Mouse (Mus musculus) CH12F3 (cell line): ENCODE results near the gene Chp2.

Experiments used
- in situ Hi-C: fragments of 300-500 bp; cut with MboI; formaldehyde crosslinking; loops from 2 replicates; pipeline ENCODE4 v1.14.3; 2020; ENCODE audit warnings: low sequenced_read_pairs

Gene Chp2

DNA sequence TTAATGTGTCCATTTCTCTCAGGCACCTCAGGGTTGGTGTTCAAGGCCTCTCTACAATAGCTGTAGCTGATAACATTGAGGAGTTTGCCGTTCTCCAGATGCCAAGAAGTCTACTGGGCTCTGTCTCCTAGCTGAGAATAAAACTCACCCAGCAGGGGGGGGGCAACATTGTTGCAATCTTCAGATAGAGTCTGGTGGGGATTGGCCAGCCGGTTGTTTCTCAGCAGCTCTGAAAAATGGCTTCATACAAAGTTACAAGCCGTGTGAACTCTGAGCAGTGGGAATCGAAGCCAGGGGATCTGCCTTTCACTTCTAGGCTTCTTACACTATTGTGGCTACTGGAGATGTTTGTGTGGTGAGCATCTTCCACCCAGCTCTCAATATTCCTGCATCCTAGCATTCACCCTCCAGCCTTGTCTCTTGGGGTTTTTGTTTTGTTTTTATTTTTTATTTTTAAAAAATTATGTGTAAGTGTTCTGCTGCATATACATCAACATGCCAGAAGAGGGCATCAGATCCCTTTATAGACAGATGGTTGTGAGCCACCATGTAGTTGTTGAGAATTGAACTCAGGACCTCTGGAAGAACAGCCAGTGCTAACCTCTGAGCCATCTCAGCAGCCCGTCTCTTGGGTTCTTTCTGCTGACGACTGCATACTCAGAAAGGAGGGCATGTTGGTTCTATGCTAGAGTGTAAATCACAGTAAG, 21.3 kb downstream of the Chp2 start:
- in situ Hi-C loops: loop anchor here (5.0 kb wide), 1 partner anchor 222 kb away; no protein-coding TSS in a partner anchor

DNA sequence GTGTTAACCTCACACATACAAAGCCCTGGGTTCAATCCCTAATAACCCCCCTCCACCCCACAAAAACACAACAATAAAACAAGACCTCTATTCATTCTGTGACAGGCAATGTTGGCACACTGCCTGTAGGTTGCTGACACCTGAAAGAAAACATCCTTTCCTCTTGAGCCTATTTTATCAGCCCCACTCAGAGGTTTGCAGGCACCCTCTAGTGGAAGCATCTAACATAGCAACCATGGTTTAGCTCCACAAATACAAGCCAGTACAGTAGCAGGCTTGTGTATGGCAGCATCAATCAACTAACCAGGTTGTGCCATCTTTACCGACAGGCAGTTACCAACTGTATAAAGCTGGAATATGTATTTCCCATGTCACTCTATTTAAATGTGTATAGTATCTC, 23.0 kb downstream of the Chp2 start:
- in situ Hi-C loops: loop anchor here (5.0 kb wide), 1 partner anchor 220 kb away; no protein-coding TSS in a partner anchor

DNA sequence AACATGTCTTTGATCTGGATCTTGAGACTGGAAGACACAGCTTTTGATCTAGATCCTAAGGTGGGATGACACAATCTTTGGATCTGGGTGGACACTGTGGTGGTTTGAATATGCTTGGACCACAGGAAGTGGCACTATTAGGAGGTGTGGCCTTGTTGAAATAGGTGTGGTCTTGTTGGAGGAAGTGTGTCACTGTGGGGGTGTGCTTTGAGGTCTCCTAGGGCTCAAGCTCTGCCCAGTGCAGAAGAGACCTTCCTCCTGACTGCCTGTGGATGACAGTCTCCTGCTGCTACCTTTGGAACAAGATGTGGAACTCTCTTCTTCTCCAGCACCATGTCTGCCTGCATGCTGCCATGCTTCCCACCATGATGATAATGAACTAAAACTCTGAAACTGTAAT, 23.4 kb downstream of the Chp2 start:
- in situ Hi-C loops: loop anchor here (5.0 kb wide), 1 partner anchor 220 kb away; no protein-coding TSS in a partner anchor

DNA sequence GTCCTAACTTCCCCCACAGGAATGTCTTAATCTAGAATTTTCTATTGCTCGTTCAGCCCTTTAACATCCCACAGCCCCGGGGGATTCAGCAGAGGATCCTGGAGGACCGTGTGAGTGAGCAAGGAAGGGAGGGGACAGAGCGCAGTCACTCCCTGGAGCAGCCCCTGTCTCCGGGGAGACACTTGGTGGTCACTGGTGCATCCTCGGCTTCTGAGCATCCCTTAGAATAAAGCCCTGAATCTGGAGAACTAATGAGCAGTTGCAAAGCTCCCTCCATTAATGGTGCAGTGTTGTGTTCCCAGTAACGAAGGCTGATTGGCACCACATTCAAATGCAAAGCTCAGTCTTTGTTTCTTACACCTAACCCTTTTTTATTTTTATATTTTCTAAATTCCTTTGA, 24.9 kb downstream of the Chp2 start:
- in situ Hi-C loops: loop anchor here (5.0 kb wide), 1 partner anchor 218 kb away; no protein-coding TSS in a partner anchor

DNA sequence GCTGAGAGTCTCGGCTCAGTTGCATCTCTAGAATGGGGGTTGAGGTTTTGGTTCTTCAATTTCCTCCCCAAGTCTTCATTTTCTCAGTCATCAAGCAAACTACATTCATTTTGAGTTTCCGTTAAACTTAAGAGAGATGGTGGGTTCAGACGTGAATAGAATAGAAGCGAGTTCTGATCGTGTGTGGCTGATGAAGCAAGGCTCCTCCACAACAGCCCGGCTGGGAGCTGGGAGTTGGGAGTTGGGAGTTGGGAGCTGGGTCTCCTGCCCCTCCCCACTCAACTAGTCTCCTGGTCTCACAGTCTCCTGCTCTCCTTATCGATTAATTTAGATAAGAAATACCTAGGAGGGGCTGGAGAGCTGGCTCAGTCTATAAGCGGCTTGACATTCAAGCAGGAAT, 25.3 kb downstream of the Chp2 start:
- in situ Hi-C loops: loop anchor here (5.0 kb wide), 1 partner anchor 218 kb away; no protein-coding TSS in a partner anchor

DNA sequence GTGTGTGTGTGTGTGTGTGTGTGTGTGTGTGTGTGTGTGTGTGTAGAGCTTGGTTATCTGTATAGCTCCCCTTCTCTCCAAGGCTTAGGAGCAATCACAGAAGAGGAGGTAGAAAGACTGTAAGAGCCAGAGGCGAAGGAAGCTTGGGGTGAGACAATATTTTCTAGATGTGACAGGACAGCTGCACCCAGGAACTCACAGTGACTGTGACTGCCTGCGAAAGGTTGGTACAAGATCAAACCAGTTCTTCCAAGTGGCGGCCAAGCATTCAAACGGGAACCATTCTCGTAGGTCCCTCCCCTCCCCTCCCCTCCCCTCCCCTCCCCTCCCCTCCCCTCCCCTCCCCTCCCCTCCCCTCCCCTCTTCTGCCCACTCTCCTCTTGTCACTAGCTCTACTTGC, 26.7 kb downstream of the Chp2 start:
- in situ Hi-C loops: no loop called here

DNA sequence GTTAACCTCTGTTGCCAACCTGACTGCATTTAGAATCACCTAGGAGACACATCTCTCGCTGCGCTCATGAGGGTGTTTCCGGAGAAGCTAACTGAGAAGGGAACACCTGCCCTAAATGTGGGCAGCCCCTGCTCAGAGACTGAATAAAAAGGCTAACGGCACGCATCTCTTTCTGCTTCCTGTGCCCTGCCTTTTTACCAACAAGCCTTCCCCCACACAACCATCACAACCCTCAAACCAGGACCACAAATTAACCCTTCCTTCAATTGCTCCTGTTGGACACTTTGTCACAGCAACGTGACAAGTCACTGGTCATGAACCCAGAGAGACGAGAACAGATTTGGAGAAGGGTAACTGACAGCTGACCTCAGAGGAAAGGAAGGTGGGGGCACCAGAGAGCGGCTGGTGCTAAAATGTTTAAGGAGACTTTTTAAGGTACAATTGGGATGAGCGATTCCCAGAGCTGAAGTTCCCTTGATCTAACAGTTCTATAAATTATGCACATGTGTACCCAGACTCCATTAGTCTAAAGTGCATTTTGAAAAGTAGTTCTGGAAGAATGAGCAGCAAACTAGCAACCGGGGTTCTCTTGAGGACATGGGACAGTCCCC, 28.1 kb downstream of the Chp2 start:
- in situ Hi-C loops: no loop called here

DNA sequence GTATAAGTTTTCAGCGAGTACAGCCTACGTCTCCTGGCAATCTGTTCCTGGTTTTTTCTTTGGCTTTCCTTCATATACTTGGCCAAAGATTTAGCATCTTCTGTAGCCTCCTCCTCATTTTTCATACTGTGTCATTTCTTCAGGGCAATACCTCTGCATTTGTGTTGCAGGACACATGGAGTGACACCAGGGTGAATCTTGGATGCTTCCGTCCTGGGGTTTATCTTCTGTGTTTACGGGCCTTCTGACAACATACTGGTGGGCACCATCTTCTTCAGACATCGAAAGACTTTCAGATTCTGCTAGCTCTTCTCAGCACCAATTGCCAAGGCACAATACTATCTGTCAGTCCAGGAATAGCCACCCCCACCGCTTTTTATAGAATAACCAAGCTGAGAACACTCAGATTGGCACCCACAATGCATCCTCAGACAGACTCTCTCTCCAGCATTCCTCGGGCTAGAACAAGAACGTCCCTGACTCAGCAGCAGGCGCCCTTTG, 30.1 kb downstream of the Chp2 start:
- in situ Hi-C loops: no loop called here

DNA sequence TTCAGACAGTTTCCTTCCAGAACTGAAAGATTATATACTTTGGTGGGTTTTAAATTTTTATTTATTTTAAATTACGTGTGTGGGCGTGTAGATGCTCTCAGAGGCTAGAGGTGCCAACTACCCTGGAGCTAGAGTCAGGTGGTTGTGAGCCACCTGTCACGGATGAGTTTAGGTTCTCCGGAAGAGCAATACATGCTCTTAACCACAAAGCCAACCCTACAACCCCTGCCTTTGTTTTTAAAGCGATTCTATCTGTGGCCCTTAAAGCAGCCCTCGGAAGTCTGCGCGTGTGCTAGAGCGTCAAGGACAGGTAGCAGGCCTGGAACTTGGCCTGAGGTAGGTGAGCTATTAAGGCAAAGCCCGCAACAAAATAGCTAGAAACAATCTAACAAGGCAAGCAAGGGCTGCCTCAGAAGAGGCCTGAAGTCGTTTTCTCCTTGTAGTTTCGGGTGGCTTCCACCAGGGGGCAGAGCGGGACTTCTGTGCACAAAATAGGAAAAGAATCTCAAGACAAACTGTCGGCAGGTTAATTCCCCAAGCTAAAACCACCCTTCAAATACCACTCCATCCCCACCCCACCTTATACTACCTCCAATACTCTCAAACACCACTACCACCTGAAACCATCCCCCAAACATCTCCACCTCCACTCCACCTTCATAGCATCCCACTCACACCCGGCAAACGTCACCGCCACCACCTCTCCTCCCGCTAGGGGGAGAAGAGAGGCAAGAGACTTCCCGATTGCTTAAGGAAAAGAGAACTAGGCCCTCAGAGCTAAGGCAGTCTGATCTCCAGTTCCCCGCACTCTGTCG, 32.1 kb downstream of the Chp2 start:
- in situ Hi-C loops: no loop called here

DNA sequence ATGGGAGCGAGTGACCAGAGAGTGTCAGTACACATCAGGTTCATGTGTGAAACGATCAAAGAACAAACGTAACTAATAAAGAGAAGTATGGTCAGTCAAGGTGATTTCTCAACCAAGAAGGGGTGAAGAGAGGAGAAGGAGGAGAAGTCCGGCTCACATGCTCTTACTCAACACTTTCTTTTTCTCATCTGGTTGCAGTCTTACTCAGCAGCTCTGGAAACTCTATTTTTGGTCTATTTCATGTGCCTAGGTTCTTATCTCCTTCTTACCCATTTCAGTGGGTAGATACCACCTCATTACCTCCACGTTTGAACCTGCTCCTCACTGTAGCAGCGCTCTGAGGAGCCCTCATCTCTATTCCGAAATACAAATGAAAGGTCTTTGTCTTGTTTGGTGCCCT, 37.4 kb downstream of the Chp2 start:
- in situ Hi-C loops: no loop called here

DNA sequence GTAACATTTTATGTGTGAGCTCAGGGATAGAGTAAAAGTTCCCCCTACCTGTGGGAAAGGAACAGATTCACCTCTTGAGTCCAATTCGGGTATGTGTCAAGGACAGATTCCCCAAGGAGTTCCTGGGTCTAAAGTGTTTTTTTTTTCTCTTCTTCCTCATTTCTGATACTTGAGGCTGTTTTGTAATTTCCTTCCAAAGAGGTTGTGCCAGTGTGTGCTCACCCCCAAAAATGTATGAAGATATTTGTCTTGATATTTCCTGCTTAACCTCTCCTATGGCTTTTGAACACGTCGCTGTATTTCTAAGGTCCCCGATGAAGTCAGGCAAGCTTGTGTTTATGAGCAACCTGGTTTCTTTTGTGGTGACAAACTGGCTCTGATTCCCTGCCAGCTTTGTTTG, 39.2 kb downstream of the Chp2 start:
- in situ Hi-C loops: no loop called here

DNA sequence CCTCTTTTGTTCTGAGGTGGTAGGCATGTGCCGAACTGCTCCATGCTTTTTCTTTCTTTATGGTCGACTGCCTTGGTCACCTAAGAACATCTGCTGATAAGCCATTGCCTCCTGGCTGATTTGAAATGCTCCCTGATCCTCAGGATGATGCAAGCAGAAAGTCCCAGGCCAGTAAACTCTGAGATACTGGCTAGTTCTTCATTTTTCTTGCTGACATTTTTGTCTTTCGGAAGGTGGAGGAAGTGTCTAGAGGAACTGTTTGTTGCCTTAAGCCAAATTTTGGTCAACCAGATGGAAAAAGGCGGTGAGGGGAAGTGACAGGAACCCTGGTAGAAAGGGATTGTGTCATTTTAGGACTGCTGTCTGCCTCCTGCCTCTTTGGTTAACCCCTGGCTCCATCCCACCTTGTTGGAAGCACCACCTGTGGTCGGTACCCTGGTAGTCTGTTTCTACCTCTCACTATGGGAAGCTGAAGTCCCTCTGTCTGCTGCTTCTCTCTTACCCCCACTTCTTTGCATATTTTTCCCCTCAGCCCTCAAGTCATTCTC, 40.8 kb downstream of the Chp2 start:
- in situ Hi-C loops: no loop called here

DNA sequence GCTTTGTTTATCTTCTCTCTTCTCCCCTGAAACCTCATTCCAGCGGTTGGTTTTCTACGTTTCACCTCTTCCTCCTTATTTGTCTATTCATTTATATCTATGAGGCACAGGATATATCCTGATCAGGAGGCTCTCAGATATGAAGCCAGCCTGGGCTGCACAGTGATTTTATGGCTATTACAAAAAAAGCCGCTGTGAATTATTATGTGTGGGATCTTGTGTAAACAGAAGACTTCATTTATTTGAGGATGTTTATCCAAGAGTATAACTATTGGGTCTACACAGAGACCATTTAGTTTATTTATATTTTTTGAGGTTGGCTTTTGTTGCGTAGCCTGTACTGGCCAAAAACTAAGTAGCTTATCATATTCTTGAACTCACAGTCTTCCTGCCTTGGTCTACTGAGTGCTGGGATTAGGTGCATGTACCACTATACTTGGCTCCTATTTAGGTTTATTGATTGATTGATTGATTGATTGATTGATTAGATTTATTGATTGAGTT, 49.7 kb downstream of the Chp2 start:
- in situ Hi-C loops: no loop called here

DNA sequence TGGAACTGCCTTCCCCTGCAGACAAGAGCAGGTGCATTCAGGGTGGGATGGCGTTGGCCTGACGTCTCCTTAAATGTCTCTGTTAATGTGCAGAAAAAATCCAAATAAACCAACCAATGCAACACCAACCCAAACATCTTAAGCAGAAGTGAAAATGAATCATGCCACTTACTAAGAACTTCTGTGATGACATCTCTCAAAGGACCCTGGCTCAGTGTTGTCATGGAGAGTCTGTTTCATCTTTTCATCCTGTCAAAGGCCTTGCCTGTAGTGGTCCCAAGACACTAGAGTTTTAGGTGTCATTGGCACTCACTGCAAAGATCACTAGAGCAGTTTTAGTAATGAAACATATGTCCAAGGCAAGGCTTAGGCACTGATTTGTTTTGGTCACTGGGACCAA, 53.0 kb downstream of the Chp2 start:
- in situ Hi-C loops: no loop called here
